Mouse (Mus musculus): ENCODE measurements at regions not wholly inside any gene's neighbourhood (a gene's known extent, or its start where the extent isn't known, plus 50 kb on each side); places are given as distances from the start of the nearest gene placed in this dataset.

DNA sequence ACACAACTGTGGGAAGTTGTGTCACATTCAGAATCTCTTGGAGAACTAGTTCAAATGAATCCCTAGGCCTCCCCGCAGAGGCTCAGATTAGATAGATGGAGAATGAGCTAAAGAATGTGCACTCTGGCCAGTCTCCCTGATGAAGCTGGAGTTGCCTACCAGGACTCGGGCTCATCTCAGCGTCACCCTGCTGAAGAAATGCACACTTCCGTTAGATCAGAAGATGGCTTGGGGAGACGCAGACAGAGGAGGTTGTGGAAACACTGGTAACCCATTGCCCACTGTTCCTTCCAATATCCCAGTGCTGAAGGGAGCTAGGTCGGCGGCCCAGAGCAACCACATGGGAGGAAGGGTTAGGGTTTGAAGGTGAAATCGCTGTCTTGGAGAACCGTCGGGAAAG is 77.7 kb upstream of the Armc2 start:
- no peak for ATAC-seq (replicated peaks; ENCODE audit: low FRiP score, poor library complexity, severe bottlenecking)

DNA sequence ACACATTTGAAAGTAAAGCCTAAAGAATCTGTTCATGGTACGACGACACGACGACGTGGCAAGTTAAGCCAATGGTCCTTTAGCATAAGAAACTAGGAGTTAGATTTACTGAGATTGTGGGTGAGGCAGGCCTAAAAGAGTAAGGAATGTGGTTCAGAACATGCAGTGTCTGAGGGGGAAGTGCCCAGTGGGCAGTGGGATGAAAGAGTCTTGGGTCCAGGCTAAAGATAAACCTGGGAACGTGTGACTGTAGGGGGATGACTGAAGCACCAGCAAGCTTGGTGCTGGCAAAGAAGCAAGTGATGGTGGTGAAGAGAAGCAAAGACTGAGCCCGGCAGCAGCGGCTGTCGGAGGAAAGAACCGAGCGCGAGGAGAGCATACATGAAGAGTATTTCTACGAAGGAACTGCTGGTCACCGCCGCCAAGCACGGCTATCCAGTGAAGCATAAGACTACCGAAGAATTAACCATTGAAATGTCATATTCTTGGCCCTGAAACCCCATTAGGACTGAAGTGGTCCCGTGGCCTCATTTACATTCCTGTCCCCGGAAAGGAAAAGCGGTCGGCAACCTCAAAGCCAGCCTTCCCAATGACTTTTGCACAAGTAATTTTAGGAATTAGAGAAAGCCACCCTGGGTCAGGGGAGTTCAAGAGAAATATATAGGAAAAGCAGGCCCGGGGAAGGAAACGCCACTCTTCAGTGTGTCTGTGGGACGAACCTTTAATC is 76.2 kb upstream of the Armc2 start:
- no peak for ATAC-seq (replicated peaks; ENCODE audit: low FRiP score, poor library complexity, severe bottlenecking)

DNA sequence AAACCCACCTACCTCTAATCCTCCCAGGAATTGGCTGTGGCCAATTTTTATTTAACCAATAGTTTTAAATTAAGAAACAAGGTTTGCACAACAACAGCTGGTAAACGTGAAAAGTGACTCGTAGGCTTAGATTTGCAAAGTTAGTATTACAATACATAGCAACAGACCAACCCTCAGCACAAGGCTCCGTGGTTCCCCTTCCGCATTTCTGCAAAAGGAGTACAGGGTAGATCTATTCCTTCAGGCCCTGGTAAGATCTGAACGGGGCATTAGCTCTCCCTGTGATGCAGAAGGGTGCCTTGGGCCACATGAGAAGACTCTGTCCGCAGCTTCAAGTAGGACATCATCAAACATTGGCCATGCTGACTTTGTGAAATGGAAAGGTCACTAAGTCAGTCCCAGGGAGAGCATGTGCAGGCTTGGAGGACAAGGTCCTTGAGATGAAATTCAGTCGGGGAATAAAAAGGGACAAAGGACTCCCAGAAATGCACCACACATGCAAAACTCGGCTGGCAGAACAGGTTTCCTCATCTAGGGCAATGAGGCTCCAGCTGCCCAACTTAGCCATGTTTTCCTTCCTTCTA is 75.0 kb upstream of the Armc2 start:
- ATAC-seq (replicated peaks; ENCODE audit: low FRiP score, poor library complexity, severe bottlenecking) = no peak

DNA sequence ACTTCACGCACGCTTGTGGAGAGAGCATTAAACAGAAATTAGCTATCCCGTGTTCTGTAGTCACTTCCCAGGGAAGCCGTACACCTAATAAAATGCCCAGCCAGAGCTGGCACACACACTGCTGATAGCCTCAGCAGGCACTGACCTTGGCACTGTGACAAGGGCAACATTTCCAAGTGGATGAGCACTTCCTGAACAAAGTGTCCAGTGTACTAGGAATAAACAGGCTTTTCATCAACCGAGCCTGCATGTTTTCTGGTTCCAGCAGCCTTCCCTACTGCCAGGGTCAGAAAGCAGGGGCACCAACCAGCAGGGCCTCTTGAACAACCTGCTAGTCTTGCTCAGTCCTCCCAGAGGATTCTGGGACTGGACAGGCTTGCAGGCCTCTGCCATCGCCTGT is 74.3 kb upstream of the Armc2 start:
- no peak for ATAC-seq (replicated peaks; ENCODE audit: low FRiP score, poor library complexity, severe bottlenecking)

DNA sequence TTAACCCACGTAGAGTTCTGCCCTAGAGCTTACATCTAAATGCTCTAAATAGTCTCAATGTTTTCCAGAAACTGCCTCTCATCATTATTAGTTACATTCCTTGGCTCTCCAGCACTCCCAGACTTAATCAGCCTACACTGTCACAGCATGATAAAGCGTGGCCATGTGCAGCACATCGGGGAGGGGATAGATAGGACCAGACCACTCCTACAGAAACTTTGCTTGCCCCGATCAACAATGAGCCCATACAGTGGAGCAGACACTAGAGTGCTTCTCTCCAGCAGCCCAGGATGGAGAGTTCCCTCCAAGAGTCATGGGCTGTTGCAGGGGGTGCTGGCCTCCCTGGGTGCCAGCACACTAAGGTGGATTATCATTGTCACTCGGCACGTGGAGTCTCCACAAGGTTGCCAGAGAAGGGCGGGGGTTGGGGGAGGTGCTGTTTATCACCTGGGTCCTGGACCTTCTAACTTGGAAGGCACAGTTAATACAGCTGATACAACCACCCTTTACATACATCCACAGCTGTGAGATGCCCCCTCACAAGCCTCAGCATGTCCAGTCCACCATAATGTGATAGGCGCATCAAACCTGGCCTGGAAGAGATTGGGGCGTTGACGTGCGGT is 73.4 kb upstream of the Armc2 start:
- ATAC-seq (replicated peaks; ENCODE audit: low FRiP score, poor library complexity, severe bottlenecking) = no peak

DNA sequence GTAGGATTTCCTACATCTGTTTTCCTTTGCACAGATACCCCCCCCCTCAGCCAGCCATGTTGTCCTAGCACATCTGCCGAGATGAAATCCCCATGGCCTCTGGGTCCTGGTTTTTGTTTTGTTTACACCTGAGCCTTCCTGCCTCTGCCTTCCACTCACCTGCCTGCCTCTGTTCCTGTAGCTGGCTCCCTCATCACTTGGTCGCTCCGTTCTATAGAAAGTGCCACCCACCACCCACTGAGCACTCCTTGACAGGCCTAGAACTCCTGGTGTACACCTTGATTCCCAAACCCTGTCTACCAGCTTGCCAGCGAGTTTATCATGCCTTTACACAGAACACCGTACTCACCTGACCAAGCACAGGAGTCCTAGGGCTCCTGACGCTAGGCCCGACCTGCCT is 72.6 kb upstream of the Armc2 start:
- ATAC-seq (replicated peaks; ENCODE audit: low FRiP score, poor library complexity, severe bottlenecking) = no peak

DNA sequence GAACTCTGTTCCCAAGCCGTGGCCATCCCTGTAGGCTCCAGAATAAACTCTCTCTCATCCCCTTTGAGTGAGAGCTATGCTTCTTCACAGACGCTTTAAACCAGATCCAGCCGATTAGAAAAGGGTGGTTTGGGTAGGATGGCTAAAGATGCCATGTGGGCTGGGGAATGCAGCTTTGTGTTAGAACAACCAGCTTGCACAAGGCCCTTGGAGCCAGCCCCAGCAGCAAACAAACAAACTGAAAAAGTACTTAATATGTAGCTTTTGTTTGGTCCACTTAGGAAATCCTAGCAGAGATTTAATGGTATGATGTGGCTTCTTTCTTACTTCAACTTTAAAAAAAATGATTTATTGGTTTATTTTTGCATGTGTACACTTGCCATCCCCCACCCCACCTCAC is 71.9 kb upstream of the Armc2 start:
- ATAC-seq (replicated peaks; ENCODE audit: low FRiP score, poor library complexity, severe bottlenecking) = no peak

DNA sequence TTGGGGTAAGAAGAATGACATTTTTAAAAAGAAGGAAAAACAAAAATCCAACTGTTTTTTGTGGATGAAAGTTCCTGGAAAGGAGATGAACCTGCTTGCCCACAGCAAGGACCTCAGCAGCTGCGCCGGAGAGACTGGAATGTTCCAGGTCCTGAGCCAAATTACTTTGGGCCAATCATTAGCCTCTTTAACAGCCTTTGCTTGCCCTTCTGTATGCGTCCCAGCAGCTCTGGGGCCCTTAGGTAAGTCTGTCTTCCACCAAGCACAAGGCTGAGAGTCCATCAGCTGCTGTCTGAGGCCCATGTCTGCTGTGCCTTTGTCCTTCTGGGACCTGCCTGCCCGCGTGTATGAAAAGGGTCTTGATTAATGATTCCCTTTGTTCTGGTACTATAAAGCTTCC is 71.4 kb upstream of the Armc2 start:
- no peak for ATAC-seq (replicated peaks; ENCODE audit: low FRiP score, poor library complexity, severe bottlenecking)

DNA sequence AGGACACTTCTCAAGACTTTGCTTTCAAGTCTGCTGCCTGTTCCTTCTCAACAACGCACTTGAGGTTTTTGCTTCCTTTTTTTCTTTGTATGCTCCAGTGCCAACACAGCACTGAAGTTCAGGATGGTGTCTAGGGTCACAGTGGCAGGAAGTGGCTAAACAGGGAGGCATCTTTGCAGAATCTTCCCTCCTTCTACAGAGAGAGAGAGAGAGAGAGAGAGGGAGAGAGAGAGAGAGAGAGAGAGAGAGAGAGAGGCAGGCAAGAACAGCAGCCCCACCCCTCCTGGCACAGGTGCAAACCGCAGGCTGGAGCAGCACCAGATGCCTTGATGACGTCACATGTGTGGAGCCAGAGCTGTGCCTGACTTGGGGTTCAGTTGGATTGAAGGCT is 71.0 kb upstream of the Armc2 start:
- peak; percentile 78 for ATAC-seq (replicated peaks; ENCODE audit: low FRiP score, poor library complexity, severe bottlenecking)

DNA sequence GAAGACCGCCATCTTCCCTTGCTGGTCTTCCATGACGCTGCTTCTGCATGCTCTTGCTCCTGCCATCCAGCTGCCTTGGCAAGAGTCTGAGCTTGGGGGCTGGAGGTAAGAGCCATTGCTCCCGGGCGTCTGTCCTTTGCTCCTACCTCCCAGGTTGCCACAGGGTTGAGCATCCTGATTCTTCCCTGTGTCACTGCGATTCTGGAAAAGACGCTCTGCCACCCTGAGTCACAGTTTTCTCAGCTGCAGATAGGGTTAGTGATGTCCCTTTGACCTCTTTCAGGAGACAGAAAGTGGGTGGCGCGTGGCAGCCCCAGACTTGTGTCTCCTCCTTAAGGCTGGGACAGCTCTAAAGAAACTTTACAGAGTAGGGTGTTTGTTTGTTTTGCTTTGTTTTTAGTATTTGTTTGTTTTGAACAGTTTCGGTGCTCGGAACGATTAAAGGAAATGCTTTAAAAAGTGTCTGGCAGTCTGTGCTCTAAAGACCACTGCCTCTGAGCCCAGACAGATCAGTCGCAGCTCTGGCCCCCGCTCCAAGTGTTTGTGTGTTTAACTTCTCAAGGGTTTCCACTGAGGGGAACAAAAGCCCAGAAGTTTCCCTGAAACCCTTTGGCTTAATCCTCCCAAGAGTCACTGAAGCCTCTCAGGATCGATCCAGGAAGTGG is 70.5 kb upstream of the Armc2 start:
- no peak for ATAC-seq (replicated peaks; ENCODE audit: low FRiP score, poor library complexity, severe bottlenecking)

DNA sequence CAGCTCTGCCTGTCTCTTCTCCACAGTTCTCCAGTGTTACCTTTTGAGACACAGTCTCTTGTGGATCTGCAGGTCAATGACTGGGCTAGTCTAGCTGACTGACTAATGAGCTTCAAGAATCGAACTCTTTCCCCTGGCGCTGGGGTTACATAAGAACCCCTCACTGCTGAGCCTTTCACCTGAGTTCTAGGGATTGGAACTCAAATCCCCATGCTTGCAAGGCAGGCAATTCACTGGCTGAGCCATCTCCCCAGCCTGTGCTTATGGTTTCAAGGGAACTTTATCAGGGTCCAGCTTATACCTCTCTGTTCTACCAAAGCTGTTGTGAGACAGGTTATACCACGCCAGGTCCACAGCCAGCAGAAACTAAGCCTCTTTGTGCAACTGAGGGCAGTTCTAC is 69.7 kb upstream of the Armc2 start:
- no peak for ATAC-seq (replicated peaks; ENCODE audit: low FRiP score, poor library complexity, severe bottlenecking)

DNA sequence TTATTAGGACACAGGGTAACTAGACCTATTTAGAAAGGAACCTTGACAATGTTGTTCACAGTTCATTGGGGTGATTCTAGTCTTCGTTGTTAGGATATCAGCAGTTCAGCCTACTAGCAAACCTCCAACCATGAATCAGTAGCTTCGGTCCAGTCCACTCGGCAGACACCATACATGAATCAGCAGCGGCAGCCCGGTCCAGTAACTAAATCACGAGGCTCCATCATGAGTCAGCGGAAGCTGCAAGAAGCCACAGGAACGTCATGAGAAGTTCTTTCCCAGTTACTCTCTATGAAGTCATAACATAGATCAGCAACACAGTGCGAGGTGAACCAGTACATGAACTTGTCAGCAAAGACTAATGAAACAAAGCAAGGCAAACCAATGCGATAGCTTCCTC is 68.4 kb upstream of the Armc2 start:
- ATAC-seq (replicated peaks; ENCODE audit: low FRiP score, poor library complexity, severe bottlenecking) = no peak

DNA sequence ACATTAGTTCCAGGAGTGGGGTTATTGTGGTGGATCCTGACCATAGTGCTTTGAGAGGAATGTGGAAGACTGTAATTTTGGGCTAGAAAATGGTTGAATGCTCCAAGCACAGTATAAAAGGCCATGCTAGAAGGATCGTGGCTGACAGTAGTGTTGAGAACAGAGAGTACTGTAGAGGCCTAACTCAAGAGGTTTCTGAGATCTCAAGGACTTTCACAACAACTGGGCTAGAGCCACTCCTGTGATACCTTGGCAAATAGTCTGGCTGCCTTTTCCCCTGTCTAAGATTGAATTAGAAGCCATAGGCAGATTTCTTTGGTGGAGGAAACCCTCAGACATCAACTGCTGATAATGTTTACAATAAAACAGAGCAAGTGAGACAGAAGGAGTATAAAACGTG is 67.1 kb upstream of the Armc2 start:
- no peak for ATAC-seq (replicated peaks; ENCODE audit: low FRiP score, poor library complexity, severe bottlenecking)

DNA sequence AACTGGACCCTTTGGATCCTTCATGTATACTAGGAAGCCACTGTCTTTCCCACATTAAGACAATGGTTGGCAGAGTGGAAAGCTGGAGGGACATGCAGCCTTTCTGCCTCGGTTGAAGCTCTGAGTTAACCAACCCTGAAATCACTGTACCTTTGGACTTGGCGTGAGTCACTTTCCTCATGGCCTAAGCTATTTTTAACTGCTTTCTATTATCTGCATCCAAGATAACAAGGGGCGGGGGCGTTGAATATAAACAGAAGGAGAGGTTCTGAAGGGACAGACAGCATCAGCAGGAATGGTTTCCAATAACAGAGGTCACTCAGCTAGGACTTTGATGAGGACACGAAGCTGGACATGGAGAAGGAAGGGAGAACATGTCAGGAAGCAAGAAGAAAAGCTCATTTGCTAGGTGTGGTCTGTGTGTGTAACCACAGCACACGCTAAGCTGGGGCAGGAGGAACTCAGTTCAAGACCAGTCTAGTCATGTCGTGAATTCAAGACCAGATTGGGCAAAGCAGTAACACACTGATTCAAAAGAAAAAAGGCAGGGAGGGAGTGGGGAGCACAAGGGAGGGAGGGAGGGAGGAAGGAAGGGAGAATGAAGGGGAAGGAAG is 64.1 kb upstream of the Armc2 start:
- no peak for ATAC-seq (replicated peaks; ENCODE audit: low FRiP score, poor library complexity, severe bottlenecking)

DNA sequence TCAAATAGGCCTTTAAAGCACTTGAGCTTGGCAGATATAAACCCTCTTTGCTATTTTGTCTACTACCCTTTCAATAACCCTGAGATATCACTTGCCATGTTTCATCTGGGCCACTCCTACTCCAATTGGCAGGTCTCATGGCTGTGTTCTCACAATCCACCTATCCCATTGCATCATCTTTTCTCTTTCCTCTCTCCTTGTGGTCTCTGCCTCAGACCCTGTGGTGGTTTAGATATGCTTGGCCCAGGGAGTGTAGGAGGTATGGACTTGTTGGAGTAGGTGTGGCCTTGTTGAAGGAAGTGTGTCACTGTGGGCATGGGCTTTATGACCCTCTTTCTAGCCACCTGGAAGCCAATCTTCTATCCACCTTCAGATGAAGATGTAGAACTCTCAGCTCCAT is 61.5 kb upstream of the Armc2 start:
- no peak for ATAC-seq (replicated peaks; ENCODE audit: low FRiP score, poor library complexity, severe bottlenecking)

DNA sequence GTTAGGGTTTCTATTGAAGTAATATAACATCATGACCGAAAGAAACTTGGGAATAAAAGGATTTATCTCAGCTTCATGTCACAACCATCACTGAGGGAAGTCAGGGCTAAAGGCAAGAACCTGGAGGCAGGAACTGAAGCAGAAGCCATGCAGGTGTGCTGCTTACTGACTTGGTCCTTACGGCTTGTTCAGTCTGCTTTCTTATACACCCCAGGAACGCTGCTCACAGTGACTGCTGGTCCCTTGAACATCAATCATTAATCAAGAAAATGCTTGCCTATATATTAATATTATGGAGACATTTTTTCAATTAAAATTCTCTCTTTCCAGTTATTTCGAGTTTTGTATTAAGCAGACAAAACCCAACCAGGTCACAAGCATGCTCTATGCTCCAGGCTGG is 58.5 kb upstream of the Armc2 start:
- ATAC-seq (replicated peaks; ENCODE audit: low FRiP score, poor library complexity, severe bottlenecking) = no peak

DNA sequence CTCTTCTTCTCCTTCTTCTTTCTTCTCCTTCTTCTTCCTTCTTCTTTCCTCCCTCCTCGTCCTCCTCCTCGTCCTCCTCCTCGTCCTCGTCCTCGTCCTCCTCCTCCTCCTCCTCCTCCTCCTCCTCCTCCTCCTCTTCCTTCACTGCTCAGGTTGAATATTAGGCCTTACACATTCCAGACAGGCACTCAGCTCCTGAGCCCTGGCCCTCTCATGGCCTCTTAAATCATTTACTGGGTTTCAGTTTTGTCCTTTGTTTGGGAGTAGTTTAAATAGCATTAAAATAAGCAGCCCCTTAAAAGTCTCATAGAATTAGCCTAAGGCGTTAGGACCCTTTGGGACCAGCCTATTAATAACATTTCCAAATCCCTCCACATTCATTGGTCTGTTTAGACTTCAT is 57.3 kb upstream of the Armc2 start:
- ATAC-seq (replicated peaks; ENCODE audit: low FRiP score, poor library complexity, severe bottlenecking) = no peak

DNA sequence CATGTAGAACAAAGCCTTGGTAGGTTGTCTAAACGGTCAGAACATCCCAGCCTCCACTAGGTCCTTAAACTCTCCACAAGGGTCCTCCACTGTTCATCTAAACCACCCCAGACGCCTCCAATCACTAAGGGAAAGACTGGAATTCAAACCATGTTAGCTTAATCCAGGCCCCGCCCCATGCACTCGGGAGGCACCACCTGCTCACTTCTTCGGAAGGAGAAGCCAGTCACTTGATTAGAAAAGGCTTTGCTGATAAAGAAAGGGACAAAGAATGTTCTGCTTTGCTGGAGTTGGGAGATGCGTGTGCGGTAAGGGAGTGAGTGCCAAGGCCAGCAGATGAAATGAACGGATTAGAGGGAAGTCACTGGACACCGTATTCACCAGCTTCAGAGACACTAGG is 54.5 kb upstream of the Armc2 start:
- no peak for ATAC-seq (replicated peaks; ENCODE audit: low FRiP score, poor library complexity, severe bottlenecking)

DNA sequence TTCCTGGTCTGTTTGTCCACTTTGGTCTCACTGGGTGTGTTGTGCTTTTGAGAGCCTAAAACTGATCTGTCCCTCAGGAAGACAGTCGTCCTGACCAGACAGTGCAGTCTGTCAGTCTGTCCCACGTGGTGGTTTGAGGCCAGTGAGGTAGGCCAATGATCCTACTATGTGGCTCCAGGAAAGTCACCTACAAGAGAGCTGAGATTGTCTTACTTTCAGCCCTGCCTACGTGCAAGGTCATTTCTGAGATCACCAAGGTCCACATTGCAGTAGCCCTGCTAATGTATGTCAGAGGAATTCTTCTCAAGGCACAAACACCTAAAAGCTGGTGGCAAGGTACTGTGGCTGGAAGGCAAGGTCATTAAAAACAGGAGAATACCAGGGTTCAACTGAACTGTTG is 53.9 kb upstream of the Armc2 start:
- ATAC-seq (replicated peaks; ENCODE audit: low FRiP score, poor library complexity, severe bottlenecking) = no peak

DNA sequence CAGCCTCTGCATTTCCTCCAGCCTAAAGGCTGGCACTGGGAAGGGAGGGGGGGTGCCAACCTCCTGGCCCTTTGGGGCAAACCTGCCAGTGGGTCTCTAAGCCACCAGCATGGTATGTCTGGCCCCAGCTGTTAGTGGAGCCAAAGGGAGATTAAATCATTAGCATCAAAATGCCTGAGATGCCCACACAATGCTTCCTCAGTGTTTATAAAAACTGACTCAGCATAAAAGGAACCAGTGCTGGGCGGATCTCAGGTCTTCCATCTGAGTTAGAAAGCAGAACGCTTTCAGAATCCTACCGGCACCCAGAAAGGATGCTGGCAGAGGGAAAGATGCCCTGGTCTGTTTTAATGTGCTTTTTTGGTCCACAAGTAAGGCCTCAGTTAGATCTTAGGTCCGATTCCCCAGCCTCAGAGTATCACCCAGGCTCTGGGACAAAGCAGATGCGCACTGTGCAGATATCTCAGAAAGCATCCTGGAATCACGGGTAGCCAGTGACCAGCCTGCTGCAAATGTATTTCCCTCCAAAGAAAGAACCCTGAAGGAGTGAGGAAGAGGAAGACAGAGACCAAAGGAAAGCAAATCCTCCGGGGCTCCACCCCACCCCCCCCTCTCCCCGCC is 53.3 kb upstream of the Armc2 start:
- no peak for ATAC-seq (replicated peaks; ENCODE audit: low FRiP score, poor library complexity, severe bottlenecking)

All from erythroblast, adult 5-6 weeks (primary cell).